Mouse (Mus musculus): ENCODE results near the gene Lta.

Gene Lta

DNA sequence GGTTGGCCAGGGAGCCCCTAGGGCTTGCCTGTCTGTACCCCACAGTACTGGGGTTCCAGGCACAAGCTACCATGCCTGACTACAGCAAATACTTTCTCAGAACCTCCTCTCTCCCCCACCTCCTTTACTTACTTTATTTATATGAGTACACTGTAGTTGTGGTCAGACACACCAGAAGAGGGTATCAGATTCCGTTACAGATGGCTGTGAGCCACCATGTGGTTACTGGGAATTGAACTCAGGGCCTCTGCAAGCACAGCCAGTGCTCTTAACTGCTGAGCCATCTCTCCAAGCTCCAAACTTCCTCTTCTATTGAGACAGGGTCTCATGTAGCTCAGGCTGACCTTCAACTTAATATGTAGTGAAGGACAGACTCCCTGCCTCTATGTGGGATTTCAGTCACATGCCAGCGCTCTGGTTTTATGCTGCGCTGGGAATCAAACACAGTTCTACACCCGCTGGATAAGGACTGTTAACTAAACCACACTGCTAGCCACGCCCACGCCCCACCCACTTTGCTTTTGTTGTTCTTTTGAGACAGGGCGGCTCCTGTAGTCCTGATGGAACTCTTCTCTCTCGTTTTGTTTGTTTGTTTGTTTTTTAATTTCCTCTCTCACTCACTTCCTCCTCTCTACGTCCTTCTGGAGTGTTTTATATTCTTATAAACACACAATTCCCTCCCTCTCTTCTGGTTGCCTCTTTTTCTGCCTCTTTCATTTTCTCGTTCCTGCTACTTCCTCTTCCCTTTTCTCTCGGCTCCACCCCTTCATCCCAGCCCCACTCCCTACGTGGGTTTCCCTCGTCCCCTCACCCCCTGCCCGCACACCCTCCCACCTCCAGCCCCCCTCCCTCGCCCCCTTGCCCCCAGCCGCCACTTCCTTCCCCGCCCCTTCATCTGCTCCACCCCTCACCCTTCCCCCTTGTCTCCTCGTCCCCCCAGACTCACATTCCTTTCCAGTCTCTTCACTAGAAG, 19.2 kb downstream of the Lta start:
- peak; percentile 84 for DNase-seq (ENCODE audit: inconsistent ontology term)

DNA sequence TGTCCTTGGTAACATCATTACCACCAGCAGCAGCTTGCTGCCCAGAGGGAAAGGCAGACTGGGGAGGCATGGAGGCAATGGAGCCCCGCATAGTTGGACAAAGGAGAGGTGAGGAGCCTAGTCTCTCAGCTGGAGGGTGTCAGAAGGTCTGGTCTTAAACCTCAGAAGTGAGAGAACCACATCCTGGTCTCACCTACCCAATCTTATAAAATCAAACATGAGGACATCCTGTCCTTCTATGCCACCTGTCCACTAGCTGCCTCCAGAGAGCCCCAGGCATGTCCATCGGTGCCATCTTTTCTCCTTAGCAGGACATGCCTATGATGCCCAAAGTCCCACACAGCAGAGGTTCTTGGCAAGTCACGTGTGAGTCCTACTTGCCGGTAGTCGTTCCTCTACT, 25.1 kb downstream of the Lta start:
- DNase-seq (ENCODE audit: inconsistent ontology term) = no peak

DNA sequence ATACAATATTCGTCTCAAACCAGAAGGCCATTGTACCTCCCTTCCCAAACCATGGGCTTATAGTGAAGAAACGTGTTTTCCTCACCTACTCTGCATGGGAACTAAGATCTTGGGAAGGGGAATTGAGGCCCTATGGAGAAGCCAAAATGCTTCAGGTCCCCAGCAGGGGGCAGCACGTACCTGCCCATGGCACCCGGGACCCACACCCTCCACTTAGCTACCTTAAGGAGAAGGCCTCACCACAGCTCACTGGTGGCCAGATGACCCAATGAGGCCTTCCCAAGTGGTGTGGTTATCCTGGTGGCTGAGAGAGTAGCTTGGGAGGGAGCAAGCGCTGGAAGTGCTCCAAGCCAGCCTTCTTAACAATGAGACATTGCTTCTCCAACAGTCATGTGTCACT, 26.6 kb downstream of the Lta start:
- peak; percentile 74 for DNase-seq (ENCODE audit: inconsistent ontology term)

DNA sequence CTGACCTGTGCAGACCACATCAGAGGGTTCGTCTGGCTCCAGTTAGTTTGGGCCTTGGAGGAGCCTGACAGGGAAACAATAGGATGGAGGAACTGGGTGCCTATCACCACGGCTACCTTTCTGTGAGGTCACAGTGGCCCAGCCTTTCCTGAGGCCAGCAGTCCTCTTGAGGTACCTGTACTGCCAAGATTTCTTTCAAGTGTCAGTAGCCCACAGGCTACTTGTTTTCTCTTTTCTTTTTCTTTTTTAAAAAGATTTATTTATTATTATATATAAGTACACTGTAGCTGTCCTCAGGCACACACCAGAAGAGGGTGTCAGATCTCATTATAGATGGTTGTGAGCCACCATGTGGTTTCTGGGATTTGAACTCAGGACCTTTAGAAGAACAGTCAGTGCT, 29.2 kb downstream of the Lta start, which contains the start of gene Aif1:
Gene Aif1 (minus strand): TSS at position 101 of the 400 bp plus-strand sequence.
- no peak for DNase-seq (ENCODE audit: inconsistent ontology term)

DNA sequence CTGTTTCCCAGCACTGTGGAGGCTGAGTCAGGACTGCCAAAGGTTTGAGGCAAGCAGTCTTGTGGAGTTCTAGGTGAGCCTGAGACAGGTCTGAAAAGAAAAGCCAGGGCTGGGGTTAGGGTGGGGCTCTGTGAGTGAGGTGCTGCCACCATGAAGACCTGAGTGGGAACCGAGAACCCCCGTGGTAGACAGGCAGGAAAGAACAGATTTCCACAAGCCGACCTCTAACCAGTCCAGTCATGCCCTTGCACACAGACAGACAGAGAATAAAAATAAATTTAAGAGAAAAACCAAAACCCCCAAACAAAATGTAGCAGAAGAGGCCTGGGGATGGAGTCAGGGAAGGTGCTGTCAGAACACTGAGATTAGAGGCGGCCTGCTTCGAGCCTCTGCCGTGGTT, 29.8 kb downstream of the Lta start:
- DNase-seq (ENCODE audit: inconsistent ontology term) = no peak

DNA sequence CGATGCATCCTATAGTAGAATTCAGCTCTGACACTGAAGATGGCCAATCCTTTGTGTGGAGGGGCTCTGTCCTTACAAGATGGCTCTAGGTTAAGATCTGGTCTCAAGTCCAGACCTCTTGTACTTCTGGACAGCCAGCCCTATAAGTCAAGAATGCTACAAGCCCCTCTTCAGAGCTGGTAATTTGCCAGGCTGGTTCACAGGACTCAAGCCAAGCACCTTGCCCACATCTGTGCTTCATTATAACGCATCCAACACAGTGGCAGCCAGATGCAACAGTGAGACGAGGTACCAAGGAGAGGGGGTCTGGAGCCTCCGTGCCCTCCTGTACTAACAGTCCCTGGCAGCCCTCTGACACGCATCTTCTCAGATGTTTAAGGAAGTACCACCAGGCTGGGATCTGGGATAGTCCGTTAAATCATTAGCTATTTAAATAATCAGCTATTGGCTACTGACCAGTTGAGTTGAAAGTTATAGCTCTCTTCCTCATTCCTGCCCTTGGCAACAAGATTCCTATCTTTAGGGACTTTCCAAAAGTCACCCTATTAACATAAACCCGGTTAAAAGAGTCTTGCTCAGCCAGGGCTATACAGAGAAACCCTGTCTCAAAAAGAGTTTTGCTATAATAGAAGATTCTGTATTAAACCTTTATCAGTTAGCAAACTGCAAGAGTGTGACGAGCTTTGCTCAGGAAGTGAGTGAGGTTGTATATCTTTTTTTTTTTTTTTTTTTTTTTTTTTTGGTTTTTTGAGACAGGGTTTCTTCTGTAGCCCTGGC, 30.8 kb downstream of the Lta start:
- DNase-seq (ENCODE audit: inconsistent ontology term) = no peak

DNA sequence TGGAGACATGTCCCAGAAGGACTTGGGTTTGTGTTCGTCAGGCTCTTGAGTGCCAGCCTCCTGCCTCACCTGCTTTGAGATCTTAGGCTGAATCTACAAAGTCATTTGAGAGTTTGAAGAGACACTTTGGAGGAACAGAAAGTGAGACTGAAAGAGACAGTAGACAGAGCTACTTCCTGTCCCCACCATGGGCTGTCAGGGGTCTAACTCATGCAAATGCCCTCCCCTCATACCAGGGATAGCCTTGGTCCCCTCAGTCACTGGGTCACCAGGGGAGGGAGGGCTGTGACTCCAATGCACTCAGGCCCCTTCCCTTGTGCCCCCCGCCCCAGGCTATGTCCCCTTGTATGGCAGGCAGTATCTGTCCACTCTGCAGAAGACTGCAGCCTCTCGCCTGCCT, 31.8 kb downstream of the Lta start:
- DNase-seq (ENCODE audit: inconsistent ontology term) = no peak

DNA sequence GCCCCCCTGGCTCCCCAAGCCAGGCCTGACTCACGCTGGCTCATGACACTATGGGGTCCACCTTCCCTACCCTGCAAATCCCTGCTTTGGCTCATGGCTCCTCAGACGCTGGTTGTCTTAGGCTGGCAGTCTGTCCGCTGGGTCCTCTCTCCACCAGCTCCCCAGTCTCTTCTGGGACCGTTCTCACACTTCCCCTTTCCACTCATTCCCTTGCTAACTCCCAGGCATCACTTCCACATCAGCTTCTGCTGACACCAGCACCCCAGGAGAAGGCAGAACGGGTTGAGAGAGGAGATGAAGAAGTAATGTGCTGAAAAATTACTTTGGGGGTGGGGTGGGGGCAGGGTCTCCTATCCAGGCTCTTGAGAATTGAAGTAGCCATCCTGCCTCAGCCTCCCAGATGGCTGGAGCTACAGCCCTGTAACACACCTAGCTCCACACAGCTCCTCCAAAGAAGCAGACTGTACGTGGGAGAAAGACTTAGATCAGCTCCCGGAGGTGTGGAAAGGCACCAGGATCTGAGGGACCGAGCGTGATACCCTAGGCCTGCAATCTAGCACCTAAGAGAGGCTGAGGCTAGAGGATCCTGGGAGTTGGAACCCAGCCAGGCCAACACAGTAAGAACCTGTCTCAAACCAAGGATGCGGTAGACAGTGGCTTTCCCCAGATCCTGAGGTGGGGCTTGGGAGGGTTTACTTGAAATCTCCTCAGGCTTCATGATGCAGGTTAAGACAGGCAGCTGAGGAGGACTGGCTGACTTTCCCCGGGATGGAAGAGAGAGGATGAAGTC, 32.5 kb downstream of the Lta start:
- no peak for DNase-seq (ENCODE audit: inconsistent ontology term)

DNA sequence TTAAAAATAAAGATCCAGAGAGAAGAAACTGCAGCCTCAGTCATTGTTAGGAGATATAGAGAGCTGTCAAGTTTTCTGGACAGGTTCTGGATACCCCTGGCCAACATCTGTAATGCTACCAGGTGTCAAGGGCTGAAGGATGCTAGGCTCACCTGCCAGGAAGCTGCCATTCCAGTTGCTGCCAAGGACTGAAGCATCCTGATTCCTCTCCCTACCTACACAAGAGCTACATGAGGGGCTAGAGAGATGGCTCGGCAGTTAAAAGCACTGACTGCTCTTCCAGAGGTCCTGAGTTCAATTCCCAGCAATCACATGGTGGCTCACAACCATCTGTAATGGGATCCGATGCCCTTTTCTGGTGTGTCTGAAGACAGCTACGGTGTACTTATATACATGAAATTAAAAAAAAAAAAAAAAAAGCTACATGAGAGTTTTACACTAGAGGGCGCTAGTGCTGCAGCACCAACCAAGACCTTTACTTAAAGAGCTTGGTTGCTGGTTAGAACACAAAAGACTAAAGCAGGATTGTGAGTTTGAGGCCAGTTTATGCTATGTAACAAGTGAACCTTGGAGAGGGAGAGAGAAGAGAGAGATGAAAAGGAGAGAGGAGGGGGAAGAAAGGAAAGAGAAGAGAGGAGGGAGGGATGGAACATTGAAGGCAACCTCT, 36.5 kb downstream of the Lta start:
- no peak for DNase-seq (ENCODE audit: inconsistent ontology term)

DNA sequence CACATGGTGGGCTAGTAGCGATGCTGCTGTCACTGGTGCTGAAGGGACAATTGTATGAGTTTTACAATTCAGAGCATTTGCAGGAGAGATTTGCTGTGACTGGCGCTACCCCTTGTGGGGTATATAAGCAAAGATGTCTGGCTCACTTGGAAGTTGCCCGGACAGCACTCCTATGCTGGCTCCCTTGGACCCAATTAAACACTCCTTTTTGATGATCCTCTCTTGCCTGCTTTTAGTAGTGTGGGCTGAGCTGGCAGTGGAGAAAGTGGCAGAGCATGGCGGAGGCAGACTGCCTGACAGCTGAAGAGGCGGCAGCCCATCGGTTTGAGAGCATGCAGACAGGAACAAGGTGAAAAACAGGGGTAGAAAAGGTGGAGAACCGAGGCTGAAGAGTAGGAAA, 37.4 kb downstream of the Lta start:
- no peak for DNase-seq (ENCODE audit: inconsistent ontology term)

DNA sequence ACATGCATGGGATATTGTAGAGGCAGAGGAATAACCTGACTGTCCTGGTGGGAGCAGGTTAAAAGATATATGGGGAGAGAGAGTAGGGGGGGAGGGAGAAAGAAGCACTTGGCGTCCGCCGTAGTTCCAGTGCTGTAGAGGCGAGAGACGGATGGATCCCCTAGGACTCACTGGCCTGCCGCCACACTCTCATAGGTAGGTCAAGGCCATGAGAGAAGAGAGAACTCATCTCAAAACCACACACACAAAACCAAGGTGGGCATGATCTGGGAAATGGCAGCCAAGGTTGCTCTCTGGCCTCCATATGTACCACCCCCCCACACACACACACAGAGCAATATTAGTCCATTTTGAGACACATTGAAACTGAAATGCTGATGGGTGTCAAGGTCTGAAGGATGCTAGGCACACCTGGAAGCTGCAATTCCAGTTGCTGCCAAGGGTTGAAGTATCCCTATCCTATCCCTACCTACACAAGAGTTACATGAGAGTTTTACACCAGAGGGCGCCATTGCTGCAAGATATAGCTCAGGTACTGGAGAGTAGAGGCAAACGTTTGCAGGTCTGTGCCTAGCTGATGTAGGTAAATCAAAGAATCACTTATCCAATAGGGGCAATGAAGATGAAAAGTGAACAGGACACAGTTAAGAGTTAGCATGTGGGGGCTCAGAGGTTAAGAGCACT, 38.7 kb downstream of the Lta start:
- no peak for DNase-seq (ENCODE audit: inconsistent ontology term)

DNA sequence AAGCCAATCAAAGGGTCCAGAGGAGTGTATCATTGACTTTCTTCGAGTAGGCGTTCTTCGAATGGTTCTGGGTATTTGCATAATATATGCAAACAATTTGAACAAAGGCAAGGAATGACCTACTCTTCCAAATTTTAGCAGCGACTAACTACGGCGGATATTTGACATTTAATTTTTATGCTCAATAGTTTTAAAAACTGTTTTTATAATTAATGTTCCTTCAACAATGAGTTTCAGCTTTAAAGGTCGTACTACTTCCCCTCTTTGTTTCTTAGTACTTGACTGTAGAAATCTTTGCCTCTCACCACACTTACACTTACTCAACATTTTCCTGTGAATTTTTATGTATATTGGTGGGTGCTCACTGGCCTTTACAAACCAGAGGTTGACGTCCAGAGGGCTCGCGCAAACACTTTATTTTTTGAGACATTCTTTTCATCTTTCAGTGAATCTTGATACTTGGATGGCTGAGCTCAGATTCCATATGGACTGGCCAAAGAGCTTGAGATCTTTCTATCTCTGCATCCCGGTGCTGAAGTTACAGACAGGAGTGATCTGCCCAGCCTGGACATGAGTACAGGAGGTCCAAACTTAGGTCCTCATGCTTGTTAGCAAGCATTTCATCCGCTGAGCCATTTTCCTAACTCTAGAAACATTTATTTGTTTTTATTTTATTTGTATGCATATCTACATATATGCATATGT, 39.5 kb downstream of the Lta start:
- DNase-seq (ENCODE audit: inconsistent ontology term) = no peak

DNA sequence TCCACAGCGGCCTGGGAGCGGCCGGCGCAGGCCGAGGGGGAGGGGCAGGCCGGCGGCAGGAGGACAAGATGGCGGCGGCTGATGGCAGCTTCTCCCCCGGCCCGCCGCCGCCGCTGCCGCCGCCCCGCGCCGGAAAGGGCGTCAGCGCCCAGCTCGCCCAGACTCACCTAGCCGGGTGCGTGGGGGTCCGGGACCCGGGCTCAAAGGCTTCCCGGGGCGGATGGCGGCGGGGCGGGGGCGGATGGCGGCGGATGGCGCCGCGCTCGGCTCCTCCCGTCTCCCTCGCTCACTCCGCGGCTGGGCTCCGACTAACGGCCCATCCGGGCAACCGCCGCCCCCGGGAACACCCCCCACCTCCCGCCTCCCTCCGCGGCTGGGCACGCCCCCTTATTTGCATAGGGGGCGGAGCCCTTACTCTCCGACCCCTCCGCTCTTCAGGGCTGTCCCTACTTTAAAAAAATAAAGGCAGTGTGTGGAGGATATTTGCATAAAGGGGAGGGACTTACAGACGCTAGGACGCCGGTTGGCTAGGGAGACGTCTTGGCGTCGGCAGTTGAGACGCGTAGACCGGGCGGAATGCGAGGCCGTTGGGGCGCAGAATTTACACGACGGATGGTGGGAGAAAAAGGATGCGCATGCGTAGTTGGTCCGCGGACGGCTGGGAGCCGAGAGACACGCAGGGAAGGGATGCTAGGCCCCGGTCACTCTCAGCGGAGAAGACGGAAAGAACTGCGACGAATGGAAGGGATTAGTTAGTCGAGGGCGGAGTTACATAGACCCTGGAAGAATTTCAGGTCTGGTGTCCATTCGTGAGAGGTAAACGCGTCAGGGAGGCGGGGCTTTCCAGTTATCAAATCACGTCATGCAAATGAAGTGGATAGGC, 40.3 kb downstream of the Lta start, which contains the start of gene Prrc2a:
Gene Prrc2a (minus strand): TSS at position 330 of the 883 bp plus-strand sequence.
- peak; percentile 99 for DNase-seq (ENCODE audit: inconsistent ontology term)

DNA sequence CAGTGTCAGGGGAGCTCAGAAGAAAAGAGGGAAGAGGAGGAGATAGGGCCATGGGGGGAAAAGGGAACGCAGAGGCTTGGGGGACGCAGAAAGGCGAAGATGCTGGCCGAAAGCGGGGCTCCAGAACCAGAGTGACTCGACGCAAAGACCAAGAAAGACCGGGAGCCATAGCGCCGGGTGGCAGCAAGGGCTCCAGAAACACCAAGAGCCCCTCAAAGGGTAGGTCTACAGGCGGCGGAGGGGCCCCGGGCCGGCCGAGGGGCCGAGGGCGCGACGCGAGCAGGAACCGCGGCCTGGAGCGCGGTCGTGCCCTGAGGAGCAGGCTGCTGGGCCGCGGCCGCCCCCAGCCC, 41.0 kb downstream of the Lta start:
- no peak for DNase-seq (ENCODE audit: inconsistent ontology term)

DNA sequence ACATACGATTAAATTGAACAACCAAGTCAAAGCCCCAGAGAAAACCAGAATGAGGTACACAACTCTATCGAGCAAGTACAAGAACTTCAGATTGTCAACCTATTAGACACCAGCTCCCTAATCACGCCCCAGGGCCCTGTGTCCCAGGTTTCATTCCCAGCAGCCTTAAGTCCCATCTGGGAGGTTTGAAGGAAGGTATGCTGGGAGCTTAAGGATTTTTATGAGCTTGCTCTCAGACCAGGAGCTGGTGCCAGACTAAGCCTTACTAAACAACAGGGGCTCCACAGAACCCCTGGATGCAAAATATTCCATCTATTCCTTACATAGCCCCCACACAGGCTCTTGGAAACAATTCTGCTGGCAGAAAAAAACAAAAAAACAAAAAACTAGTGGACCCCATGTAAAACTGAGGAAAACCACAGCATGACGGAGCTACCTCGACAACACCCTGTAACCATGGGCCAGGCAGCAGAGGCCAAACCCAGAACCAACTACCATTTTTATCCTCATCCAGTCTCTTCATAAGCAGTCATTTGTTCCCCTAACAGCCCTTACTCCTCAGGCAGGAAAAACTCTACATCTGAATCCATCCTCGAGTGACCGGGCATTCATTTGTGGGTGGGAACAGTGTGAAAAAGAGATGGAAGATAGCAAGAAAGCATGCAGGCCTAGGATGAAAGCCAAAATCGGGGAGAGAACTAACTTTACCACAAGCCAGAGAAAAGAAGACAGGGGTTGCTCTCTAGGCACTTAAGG, 41.6 kb downstream of the Lta start:
- peak; percentile 37 for DNase-seq (ENCODE audit: inconsistent ontology term)

DNA sequence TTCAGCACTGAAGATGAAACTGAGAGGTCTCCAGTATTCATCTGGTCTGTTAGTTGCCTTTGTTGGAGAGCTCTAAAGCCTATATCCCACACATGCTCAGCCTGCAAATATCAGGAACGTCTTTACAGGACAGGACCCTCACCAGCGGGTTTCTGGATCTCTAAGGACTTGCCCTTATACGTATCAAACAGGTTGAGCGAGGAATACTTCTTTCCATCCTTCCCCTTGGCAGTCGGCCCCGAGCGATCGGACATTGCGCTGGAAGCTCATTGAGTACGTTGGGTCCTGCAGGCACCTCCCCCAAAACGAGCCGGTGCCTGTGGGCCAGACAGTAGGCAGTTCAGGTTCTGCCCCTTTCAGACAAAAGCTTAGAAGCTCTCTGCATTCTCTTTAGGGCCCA, 42.4 kb downstream of the Lta start:
- DNase-seq (ENCODE audit: inconsistent ontology term) = no peak

DNA sequence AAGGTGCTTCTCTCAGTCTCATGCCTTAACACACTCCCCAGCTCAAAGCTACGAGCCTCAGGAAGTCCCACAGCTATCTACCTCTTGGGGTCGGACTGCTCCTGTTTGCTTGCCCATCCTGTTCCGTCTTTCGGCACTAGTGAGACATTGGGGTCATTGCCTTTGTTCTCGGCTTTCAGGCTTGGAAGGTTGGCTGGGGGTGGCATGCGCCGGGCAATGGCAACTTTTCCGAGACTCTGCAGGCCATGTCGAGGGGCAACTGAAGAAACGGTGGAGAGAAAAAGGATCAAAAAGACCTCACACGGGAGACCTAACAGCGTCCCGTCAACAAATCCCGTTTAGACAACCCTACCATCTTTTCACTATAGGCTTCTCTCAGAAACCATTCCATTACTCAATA, 43.0 kb downstream of the Lta start:
- no peak for DNase-seq (ENCODE audit: inconsistent ontology term)

DNA sequence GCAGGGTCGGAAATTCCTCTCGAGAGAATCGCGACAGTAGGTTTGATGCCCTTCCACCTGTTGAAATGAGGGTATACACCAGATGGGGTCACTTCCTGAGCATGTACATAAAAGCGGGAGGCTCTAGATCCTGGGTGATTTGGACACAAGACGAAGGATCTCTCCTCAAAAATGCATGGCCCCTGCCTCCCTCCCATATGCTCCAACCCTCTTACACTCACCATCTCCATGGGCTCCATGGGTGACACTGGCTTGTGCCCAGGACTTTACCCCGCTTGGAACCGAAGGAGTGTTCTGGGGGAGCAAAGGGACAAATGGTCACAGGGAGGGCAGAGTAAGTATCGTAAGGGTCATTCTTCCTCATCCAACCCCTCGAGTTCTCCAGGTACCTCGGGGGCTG, 43.7 kb downstream of the Lta start:
- DNase-seq (ENCODE audit: inconsistent ontology term) = no peak

DNA sequence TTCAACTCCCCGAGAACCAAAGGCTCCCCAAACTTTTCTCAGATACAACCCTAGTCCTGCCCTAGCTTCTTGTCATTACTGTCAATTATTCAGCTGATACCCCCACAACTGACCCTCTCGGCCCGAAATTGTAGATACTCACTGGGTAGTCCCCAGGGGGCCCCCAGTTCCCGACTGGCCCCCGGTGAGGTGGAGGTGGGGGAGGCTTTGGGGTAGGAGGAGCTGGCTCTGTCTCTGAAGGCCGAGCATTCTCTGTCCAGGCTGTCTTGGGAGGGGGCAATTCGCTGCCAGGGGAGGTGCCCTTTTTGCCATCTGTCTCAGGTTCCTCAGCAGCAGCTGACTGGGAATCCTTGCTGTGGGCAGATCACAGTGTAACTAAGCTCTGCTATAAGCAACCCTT, 45.5 kb downstream of the Lta start:
- no peak for DNase-seq (ENCODE audit: inconsistent ontology term)
